In genomic region chr6:94701071-94701470, GRCm38 (mm10) we compare ENCODE assay signal across 8 mouse cellular contexts. TPM values are rescaled to one million over a fixed set of nuclear protein-coding genes. Genes with fewer than 3 reads are reported as not detected.
DNase-seq lines count a peak whose midpoint lies in the region; ATAC-seq lines count a peak whose summit lies in the region.

No protein-coding gene starts in this region.

- peak overlapping the region; percentile 39; the same call in 1 of the 2 replicates for H3K9ac ChIP-seq in heart, embryonic 11.5 days (ENCODE audit: low read depth, low read length)
- no peak overlapping the region for H3K9ac ChIP-seq in liver, embryonic 15.5 days
- H3K9ac ChIP-seq in stomach, embryonic 15.5 days = no peak overlapping the region

- H3K4me3 ChIP-seq in heart, embryonic 11.5 days (ENCODE audit: low read depth, low read length) = peak overlapping the region; percentile 87
- H3K4me3 ChIP-seq in liver, embryonic 15.5 days (replicated peaks) = peak overlapping the region; percentile 71
- H3K4me3 ChIP-seq in stomach, embryonic 15.5 days (replicated peaks) = peak overlapping the region; percentile 46

- peak overlapping the region; percentile 95 for H3K4me2 ChIP-seq in heart, embryonic 11.5 days
- peak overlapping the region; percentile 83 for H3K4me2 ChIP-seq in liver, embryonic 15.5 days
- H3K4me2 ChIP-seq in stomach, embryonic 15.5 days = peak overlapping the region; percentile 83

- no peaks in the 10 kb centered on the region for H3K27me3 ChIP-seq in heart, embryonic 11.5 days (ENCODE audit: control insufficient read depth, insufficient read depth, low read length)
- H3K27me3 ChIP-seq in liver, embryonic 15.5 days = peaks cover 62% of the 10 kb centered on the region
- H3K27me3 ChIP-seq in stomach, embryonic 15.5 days (replicated peaks) = no peaks in the 10 kb centered on the region

- intact Hi-C loops in heart, postnatal 14 days (cut with DNase I) = loop anchor here (5.0 to 10.0 kb wide), 3 partner anchors 111 to 266 kb away; no protein-coding TSS in a partner anchor

- no peak for DNase-seq in heart, postnatal 14 days
- peak; percentile 88 for DNase-seq in adipocyte (ENCODE audit: low spot score)
- peak; percentile 40 for DNase-seq in heart, postnatal 4 days
- DNase-seq in frontal cortex, adult 2 months (ENCODE audit: extremely low spot score in 1 of 2, low spot score in 1 of 2) = no peak
- no peak for DNase-seq in gastrocnemius, adult 8-10 months (ENCODE audit: low spot score in 2 of 2)

- ATAC-seq in heart, embryonic 11.5 days (replicated peaks; ENCODE audit: insufficient number of reproducible peaks, low FRiP score, low TSS enrichment) = no peak
- no peak for ATAC-seq in liver, embryonic 15.5 days (ENCODE audit: insufficient read depth)
- no peak for ATAC-seq in stomach, embryonic 15.5 days (ENCODE audit: insufficient read depth, low FRiP score, low read depth)

- H3K36me3 ChIP-seq in heart, embryonic 11.5 days (ENCODE audit: control insufficient read depth, insufficient read depth, low read length) = no peaks in the 10 kb centered on the region
- H3K36me3 ChIP-seq in liver, embryonic 15.5 days (replicated peaks) = no peaks in the 10 kb centered on the region
- H3K36me3 ChIP-seq in stomach, embryonic 15.5 days = no peaks in the 10 kb centered on the region

- peaks cover 15% of the 10 kb centered on the region for H3K4me1 ChIP-seq in heart, embryonic 11.5 days (ENCODE audit: control insufficient read depth, insufficient read depth, low read length)
- peaks cover 38% of the 10 kb centered on the region for H3K4me1 ChIP-seq in liver, embryonic 15.5 days (replicated peaks)
- peaks cover 8% of the 10 kb centered on the region for H3K4me1 ChIP-seq in stomach, embryonic 15.5 days

- 4% methylated on average over 18 of the region's 18 CpGs for WGBS in heart, embryonic 11.5 days (ENCODE audit: insufficient replicate concordance)
- whole genome bisulfite sequencing in liver, embryonic 15.5 days (ENCODE audit: insufficient replicate concordance) = 5% methylated on average over 17 of the region's 18 CpGs
- under 1% methylated on average over 18 of the region's 18 CpGs for WGBS in stomach, embryonic 15.5 days

- no peaks in the 10 kb centered on the region for H3K9me3 ChIP-seq in heart, embryonic 11.5 days (replicated peaks; ENCODE audit: control insufficient read depth, low read length)
- H3K9me3 ChIP-seq in liver, embryonic 15.5 days (replicated peaks) = no peaks in the 10 kb centered on the region
- no peaks in the 10 kb centered on the region for H3K9me3 ChIP-seq in stomach, embryonic 15.5 days

- H3K27ac ChIP-seq in heart, embryonic 11.5 days (ENCODE audit: low read depth, low read length) = peak overlapping the region; percentile 75; the same call in 1 of the 2 replicates
- 0 out of 2 replicates have a peak overlapping the region, but pooled peaks have one; percentile 2 for H3K27ac ChIP-seq in liver, embryonic 15.5 days (replicated peaks)
- H3K27ac ChIP-seq in stomach, embryonic 15.5 days = peak overlapping the region; percentile 92

RNA-seq across cellular contexts. Expression of gene Lrig1, which starts 1.1 kb away (rescaled TPM):
- polyA plus RNA-seq in heart, embryonic 11.5 days (2014; fragmentation: Nextera tagmentation; extraction: Ambion mirVana) = 10.9 and 11.8 TPM in 2 replicates
- total RNA-seq in heart, postnatal 14 days (2021) = 10 to 100 TPM; 37.8 to 38.6 TPM
- total RNA-seq in heart, postnatal 4 days (2021) = 10 to 100 TPM; 25.0 to 26.9 TPM
- polyA plus RNA-seq in liver, embryonic 15.5 days (2015; fragmentation: Nextera tagmentation; extraction: Ambion mirVana) = 2.7 and 4.5 TPM in 2 replicates
- 25.7 TPM in 2 replicates for polyA plus RNA-seq in stomach, embryonic 15.5 days (2015; fragmentation: Nextera tagmentation; extraction: Ambion mirVana)
- 28.1 and 33.3 TPM in 2 replicates for polyA plus RNA-seq in frontal cortex, adult 2 months (2012; rRNA removed)
- 10 to 100 TPM; 43.8 to 49.3 (median 48.3) TPM for total RNA-seq in gastrocnemius, adult 8-10 months (2022)

Comparison
In these comparisons a context has a peak if more than half of its experiments do, and no peak if none do; other contexts are left out.
1. DNase-seq: peak in adipocyte (single experiment) and heart, postnatal 4 days (single experiment); none in heart, postnatal 14 days (0 of 2), frontal cortex, adult 2 months (0 of 2) and gastrocnemius, adult 8-10 months (0 of 2).
2. H3K27ac ChIP-seq: peak in every context shown above with its lines; median percentile 92 in stomach, embryonic 15.5 days; 75 in heart, embryonic 11.5 days; 2 in liver, embryonic 15.5 days.
3. Peak in every context shown above with its lines, with median percentiles within 50 percentile points of each other: H3K4me2 ChIP-seq and H3K4me3 ChIP-seq.